Mouse (Mus musculus): ENCODE measurements at regions not wholly inside any gene's neighbourhood (a gene's known extent, or its start where the extent isn't known, plus 50 kb on each side); places are given as distances from the start of the nearest gene placed in this dataset.

DNA sequence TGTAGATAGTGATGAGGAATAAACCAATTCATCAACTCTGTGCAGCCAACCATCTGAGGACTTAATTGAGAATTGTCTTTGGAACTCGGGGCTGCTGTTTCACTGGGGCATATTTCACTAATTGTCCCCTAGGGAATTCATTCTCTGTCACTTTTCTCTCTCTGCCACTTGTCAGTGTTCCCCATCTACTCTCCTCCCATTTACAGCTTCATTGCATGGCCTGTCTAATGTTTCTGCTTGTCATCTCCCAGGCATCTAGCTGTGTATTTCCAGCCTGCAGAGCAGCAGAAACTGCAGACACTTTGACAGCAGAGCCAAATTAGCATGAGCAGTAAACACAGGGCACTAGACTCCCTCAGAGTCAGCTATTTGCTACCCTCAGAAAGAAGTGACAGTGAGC lies 1105.2 kb downstream of the Ntrk3 start:
- in situ Hi-C loops (cut with MboI, MseI), result no loop called here

GRCm38 (mm10) chr7:77623491-77623890 lies 1114.3 kb downstream of the Ntrk3 start:
- in situ Hi-C loops (cut with MboI, MseI), result no loop called here

GRCm38 (mm10) chr7:77622934-77623333 lies 1114.9 kb downstream of the Ntrk3 start:
- in situ Hi-C loops (cut with MboI, MseI), result no loop called here

DNA sequence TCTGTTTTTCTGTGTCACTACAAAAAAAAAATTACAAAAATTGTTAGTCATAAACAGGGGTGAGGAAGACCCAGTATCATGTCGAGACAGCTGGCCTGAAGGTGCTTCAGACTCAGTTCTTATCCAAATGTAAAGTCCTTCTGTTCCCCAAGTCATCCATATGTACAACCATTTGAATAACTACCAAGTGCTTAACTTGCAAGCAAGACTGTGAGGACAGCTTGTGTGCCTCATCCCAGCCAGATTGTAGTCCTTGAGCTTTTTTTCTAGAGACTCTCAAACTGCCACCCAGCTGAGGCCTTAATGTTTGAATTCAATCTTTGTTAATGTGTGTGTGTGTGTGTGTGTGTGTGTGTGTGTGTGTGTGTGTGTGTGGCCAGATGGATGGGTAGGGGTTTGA lies 1164.9 kb downstream of the Ntrk3 start:
- in situ Hi-C loops (cut with MboI, MseI), result loop anchor here (10.0 kb wide), 1 partner anchor 882 kb away; no protein-coding TSS in a partner anchor

GRCm38 (mm10) chr7:77559095-77559494 lies 1178.7 kb downstream of the Ntrk3 start:
- in situ Hi-C loops (cut with MboI, MseI), result no loop called here

DNA sequence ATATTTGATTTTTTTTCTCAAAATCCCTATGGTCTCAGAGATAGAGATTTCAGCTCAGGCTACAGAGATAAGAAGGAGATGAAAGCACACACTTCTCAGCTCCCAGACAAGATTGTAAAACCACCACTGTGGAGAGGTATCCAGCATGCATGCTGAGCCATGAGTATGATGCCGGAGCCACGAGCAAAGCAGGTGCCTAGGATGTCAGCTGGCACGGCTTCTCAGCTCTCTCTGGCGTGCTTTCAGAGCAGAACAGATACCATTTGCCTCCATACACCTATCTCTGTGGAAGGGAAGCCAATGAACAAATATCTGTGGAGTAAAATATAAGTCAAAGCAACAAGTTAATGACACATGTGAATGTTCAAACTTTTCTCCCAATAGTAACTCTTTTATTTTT lies 1179.3 kb downstream of the Ntrk3 start:
- in situ Hi-C loops (cut with MboI, MseI), result no loop called here

- in situ Hi-C loops (cut with MboI, MseI), result no loop called here
Measured at GRCm38 (mm10) chr7:77536890-77537289, 1200.9 kb downstream of the Ntrk3 start.

- in situ Hi-C loops (cut with MboI, MseI), result no loop called here
Measured at GRCm38 (mm10) chr7:77527906-77528305, 1209.9 kb downstream of the Ntrk3 start.

DNA sequence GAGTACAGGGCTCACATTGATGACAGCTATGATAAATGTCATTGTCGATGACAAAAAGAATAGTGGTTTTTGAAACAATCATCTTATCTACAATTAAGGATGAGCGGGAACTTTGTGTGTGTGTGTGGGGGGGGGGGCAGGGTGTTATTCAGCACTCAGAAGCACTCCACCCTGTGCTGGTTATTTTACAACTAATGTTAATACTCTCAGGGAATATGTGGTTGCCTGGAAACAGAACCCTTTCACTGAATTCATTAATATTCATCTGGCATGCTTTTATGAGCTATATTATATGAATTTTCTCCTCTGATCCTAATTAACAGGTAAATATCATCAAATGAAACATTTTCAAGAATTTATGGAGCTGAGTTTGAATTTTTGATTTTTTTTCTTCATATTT lies 1228.2 kb downstream of the Ntrk3 start:
- in situ Hi-C loops (cut with MboI, MseI), result no loop called here

- in situ Hi-C loops (cut with MboI, MseI), result no loop called here
Measured at GRCm38 (mm10) chr7:77507606-77508005, 1230.2 kb downstream of the Ntrk3 start.

DNA sequence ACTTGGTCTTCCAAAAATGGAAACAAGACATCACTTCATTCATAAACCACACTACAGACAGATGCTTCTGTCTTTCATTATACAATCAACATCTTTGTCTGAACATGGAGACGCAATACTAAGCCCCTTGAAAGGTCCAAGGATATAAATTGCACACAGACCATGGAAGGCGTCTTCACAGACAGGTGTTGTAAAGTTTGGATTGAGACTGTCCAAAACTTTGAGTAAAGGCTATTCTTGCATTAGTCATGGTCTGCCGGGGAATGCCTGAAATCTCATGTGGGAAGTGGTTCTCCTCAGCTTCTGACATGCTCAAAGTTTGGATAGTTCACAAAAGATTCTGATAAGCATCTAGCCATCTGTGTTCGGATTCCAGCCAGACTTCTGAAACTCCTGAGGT lies 1235.2 kb downstream of the Ntrk3 start:
- in situ Hi-C loops (cut with MboI, MseI), result no loop called here

GRCm38 (mm10) chr7:77495066-77495465 lies 1242.7 kb downstream of the Ntrk3 start:
- in situ Hi-C loops (cut with MboI, MseI), result no loop called here

GRCm38 (mm10) chr7:77477519-77477918 lies 1247.8 kb downstream of the Agbl1 start:
- in situ Hi-C loops (cut with MboI, MseI), result no loop called here

DNA sequence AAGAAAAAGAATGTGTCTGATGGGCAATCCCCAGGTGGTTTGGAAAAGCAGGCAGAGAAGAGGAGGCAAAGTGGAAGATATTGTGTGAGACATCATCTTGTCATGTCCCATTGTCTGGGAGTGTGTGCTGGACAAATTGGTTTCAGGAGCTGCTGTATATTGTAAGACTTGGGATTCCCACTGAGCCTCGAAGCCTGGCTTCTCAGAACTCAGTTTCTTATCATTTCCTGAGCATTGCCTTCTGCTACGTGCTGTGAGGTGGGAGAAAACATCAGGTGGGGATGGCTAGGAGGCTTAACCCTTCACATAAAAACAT lies 1216.3 kb downstream of the Agbl1 start:
- in situ Hi-C loops (cut with MboI, MseI), result loop anchor here (10.0 kb wide), 1 partner anchor 819 kb away; no protein-coding TSS in a partner anchor

GRCm38 (mm10) chr7:77445352-77446051 lies 1215.8 kb downstream of the Agbl1 start:
- in situ Hi-C loops (cut with MboI, MseI), result loop anchor here (10.0 kb wide), 1 partner anchor 819 kb away; no protein-coding TSS in a partner anchor

DNA sequence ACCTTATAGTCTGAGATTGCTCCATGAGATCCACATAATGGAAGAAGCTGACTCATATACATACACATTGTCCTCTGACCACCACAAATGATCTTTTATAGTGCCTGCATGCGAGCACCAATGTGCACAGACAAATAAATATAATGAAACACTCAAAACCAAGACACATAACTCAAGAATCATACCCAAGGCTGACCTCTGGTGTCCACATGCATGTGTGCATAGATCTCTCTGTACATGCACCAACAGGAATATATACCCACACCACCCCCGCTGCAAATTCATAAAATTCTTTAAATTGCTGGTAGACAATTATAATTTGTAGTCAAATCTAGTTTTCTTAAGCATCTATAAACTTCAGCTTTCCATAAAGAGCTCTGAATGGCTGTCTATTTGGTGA lies 1211.9 kb downstream of the Agbl1 start:
- in situ Hi-C loops (cut with MboI, MseI), result loop anchor here (10.0 kb wide), 1 partner anchor 823 kb away; no protein-coding TSS in a partner anchor

- in situ Hi-C loops (cut with MboI, MseI), result no loop called here
Measured at GRCm38 (mm10) chr7:77413606-77414005, 1183.9 kb downstream of the Agbl1 start.
